Mouse (Mus musculus): ENCODE measurements around the gene Hcrt.

Gene Hcrt

GRCm38 (mm10) chr11:100711783-100712615 is 50.7 kb downstream of the Hcrt start, which contains the start of gene Kat2a:
Gene Kat2a, minus strand, starts transcription at chr11:100712465.
- peak; percentile 80 for DNase-seq (ENCODE audit: low spot score)

All from lung, postnatal 25 days (tissue).